ENCODE assay signal across 8 mouse cellular contexts in genomic region chr11:57819999-57820581, GRCm38 (mm10). TPM values are rescaled to one million over a fixed set of nuclear protein-coding genes. Genes with fewer than 3 reads are reported as not detected.
DNase-seq lines count a peak whose midpoint lies in the region; ATAC-seq and TF ChIP-seq lines count a peak whose summit lies in the region.

No protein-coding gene starts in this region.

- H3K4me1 ChIP-seq in forebrain, postnatal 0 days (ENCODE audit: insufficient read depth) = no peaks in the 10 kb centered on the region

- intact Hi-C loops in heart, postnatal 25 days (cut with DNase I) = loop anchor here (1.0 kb wide), 1 partner anchor 114 kb away; no protein-coding TSS in a partner anchor

- no peaks in the 10 kb centered on the region for H3K36me3 ChIP-seq in forebrain, postnatal 0 days (ENCODE audit: insufficient read depth)

- no peak overlapping the region for H3K27ac ChIP-seq in forebrain, postnatal 0 days (ENCODE audit: low read depth, low read length)

- peak; percentile 73 for DNase-seq in Muller cell, postnatal 12 days (ENCODE audit: inconsistent ontology term)
- peak; percentile 37 for DNase-seq in cerebellum, adult 11 months
- DNase-seq in forebrain, postnatal 0 days = peak; percentile 69
- DNase-seq in heart, postnatal 25 days (ENCODE audit: low spot score) = peak; percentile 29
- peak; percentile 61 for DNase-seq in layer of hippocampus, adult 9-11 months
- peak; percentile 88 for DNase-seq in lung, postnatal 14 days
- DNase-seq in right cerebral cortex, postnatal 36 days (ENCODE audit: low spot score in 2 of 2) = peak; percentile 39 to 49
- DNase-seq in urinary bladder, postnatal 36 days (ENCODE audit: low spot score in 2 of 2) = peak; percentile 80

- WGBS in forebrain, postnatal 0 days = 33% methylated on average over 9 of the region's 9 CpGs

- H3K9ac ChIP-seq in forebrain, postnatal 0 days = no peak overlapping the region

- no peaks in the 10 kb centered on the region for H3K9me3 ChIP-seq in forebrain, postnatal 0 days (ENCODE audit: low read length)

- peak; percentile 63 for ATAC-seq in forebrain, postnatal 0 days

- peak; percentile 85 for TF ChIP-seq CTCF in forebrain, postnatal 0 days (IDR thresholded peaks at IDR 0.05; ENCODE audit: low read depth)

- peaks cover 5% of the 10 kb centered on the region; the same call in 1 of the 2 replicates for H3K27me3 ChIP-seq in forebrain, postnatal 0 days (ENCODE audit: insufficient read depth, low read length)

- H3K4me2 ChIP-seq in forebrain, postnatal 0 days (ENCODE audit: low read depth) = no peak overlapping the region

- no peak overlapping the region for H3K4me3 ChIP-seq in forebrain, postnatal 0 days (ENCODE audit: low read depth, low read length)

RNA-seq across cellular contexts. Expression of gene Hand1, which starts 12.5 kb away (rescaled TPM):
- not detected in 2 replicates for total RNA-seq in forebrain, postnatal 0 days (2014; rRNA removed)
- not detected in 2 replicates for polyA plus RNA-seq in forebrain, postnatal 0 days (2015; fragmentation: Nextera tagmentation; extraction: Ambion mirVana)
- not detected for total RNA-seq in heart, postnatal 25 days (2021)

RNA-seq across cellular contexts. Expression of gene Sap30l, which starts 18.7 kb away (rescaled TPM):
- 26.6 and 35.4 TPM in 2 replicates for total RNA-seq in forebrain, postnatal 0 days (2014; rRNA removed)
- 11.4 and 15.3 TPM in 2 replicates for polyA plus RNA-seq in forebrain, postnatal 0 days (2015; fragmentation: Nextera tagmentation; extraction: Ambion mirVana)
- total RNA-seq in heart, postnatal 25 days (2021) = 10 to 100 TPM; 37.2 to 40.7 TPM

Comparison
In these comparisons a context has a peak if more than half of its experiments do, and no peak if none do; other contexts are left out.
1. DNase-seq: peak in every context shown above with its lines; median percentile 88 in lung, postnatal 14 days; 80 in urinary bladder, postnatal 36 days; 73 in Muller cell, postnatal 12 days; 69 in forebrain, postnatal 0 days; 61 in layer of hippocampus, adult 9-11 months; 44 in right cerebral cortex, postnatal 36 days; 37 in cerebellum, adult 11 months; 29 in heart, postnatal 25 days.